Mouse (Mus musculus) mature B cell (primary cell): ENCODE data around the gene Alyref.

Experiments used
- in situ Hi-C: fragments of 300-500 bp; cut with MboI; formaldehyde crosslinking; loops from 2 replicates; pipeline ENCODE4 v1.14.3; 2019

The Alyref gene

GRCm38 (mm10) chr11:120545964-120546363 lies 52.2 kb downstream of the Alyref start:
- in situ Hi-C loops: no loop called here

- in situ Hi-C loops: no loop called here
Observed at GRCm38 (mm10) chr11:120542376-120542775, 55.8 kb downstream of the Alyref start.
